Mouse (Mus musculus) liver, postnatal 0 days (tissue): ENCODE measurements around the gene D11Wsu47e. TPM values are rescaled to one million over a fixed set of nuclear protein-coding genes. Genes with fewer than 3 reads are reported as not detected.

Source experiments
- ATAC-seq: fragments of 200-750 bp; cut with Nextera tagmentation; 2 replicates; pipeline ENCODE4 v1.8.0; 2017; ENCODE audit warnings: mild to moderate bottlenecking, moderate library complexity
- DNase-seq: peaks from one replicate; pipeline ENCODE4 v3.0.0-alpha.2; 2016
- H3K27ac ChIP-seq: fragments of 300-500 bp; sonication (generic); 2 replicates; pipeline ENCODE4 v1.5.1; 2014; ENCODE audit warnings: antibody characterized with exemption, moderate library complexity, mild to moderate bottlenecking, low read depth
- H3K27me3 ChIP-seq: fragments of 300-500 bp; sonication (generic); 2 replicates; pipeline ENCODE4 v1.6.1; 2014; ENCODE audit warnings: low read length, control low read depth, mixed read lengths; ENCODE audit not compliant: insufficient read depth
- H3K36me3 ChIP-seq: fragments of 300-500 bp; sonication (generic); replicated peaks from 2 replicates; pipeline ENCODE4 v1.6.1; 2014; ENCODE audit warnings: mild to moderate bottlenecking, control low read depth, low read length, moderate library complexity, mixed read lengths; ENCODE audit not compliant: insufficient read depth
- H3K4me1 ChIP-seq: fragments of 300-500 bp; sonication (generic); 2 replicates; pipeline ENCODE4 v1.6.1; 2014; ENCODE audit warnings: antibody characterized with exemption, mild to moderate bottlenecking, control low read depth; ENCODE audit not compliant: insufficient read depth
- H3K4me2 ChIP-seq: fragments of 300-500 bp; sonication (generic); 2 replicates; pipeline ENCODE4 v1.6.1; 2014; ENCODE audit warnings: low read depth, mild to moderate bottlenecking, low read length, moderate library complexity, mixed read lengths
- H3K4me3 ChIP-seq: fragments of 300-500 bp; sonication (generic); 2 replicates; pipeline ENCODE4 v1.5.1; 2014; ENCODE audit warnings: low read depth, low read length
- H3K9ac ChIP-seq: fragments of 300-500 bp; sonication (generic); replicated peaks from 2 replicates; pipeline ENCODE4 v1.6.1; 2014; ENCODE audit warnings: mild to moderate bottlenecking, moderate library complexity
- H3K9me3 ChIP-seq: fragments of 300-500 bp; sonication (generic); 2 replicates; pipeline ENCODE4 v1.6.1; 2016; ENCODE audit warnings: mild to moderate bottlenecking, control low read depth, low read length, mixed read lengths
- CTCF ChIP-seq: sonication (generic); IDR thresholded peaks from 2 replicates; pipeline ENCODE4 v1.5.1; 2016; ENCODE audit warnings: antibody characterized with exemption, low read depth
- EP300 ChIP-seq: IDR thresholded peaks from 2 replicates; pipeline ENCODE4 v1.6.1; 2016; ENCODE audit warnings: antibody characterized with exemption, low read depth, mild to moderate bottlenecking
- WGBS: fragments of 180-500 bp; shearing (Covaris S2); extraction: QIAGEN DNeasy Blood & Tissue Kit; methylation state at CpG from one replicate; pipeline ENCODE4 v1.1.7; 2014; ENCODE audit not compliant: insufficient replicate concordance; 5-methylcytosine and 5-hydroxymethylcytosine counted together
- polyA plus RNA-seq: library from polyadenylated mRNA; unstranded; fragments of >200 nt; fragmentation: Nextera tagmentation; extraction: Ambion mirVana; gene quantifications from 2 replicates; pipeline ENCODE4 v1.2.1, GENCODE M21; 2015

D11Wsu47e gene
- polyA plus RNA-seq, 1 experiment from 2014 or later, result 4.6 TPM

DNA sequence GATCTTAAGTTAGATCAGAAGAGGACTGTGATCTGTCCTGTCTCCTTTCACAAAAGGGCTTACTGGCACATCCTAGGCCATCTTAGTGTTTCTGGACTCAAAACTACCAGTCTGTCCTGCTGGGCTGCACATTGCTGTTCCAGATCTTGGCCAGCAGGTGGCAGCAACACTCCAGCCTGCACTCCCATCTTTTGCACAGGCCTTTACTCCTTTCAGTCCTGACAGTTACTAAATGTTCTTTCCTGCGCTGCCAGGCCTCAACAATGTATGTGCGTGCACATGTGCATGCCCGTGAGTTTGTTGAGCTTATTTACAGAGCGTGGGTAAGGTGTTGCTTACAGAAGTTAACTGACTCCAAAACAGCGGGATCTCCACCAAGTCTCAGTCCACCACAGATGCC, 19.5 kb downstream of the D11Wsu47e start:
- Histone ChIP-seq H3K4me2 (no peak overlapping the region), H3K27ac (no peak overlapping the region), H3K4me1 (no peaks in the 10 kb centered on the region), H3K36me3 (no peaks in the 10 kb centered on the region), H3K9me3 (no peaks in the 10 kb centered on the region), H3K9ac (no peak overlapping the region), H3K27me3 (0 out of 2 replicates have a peak, but pooled peaks cover 3% of the 10 kb centered on the region), H3K4me3 (no peak overlapping the region)
- DNase-seq (peak; percentile 83), ATAC-seq (peak; percentile 69; the same call in 1 of the 2 replicates)
- 33% methylated on average over 5 of the region's 5 CpGs for WGBS
- TF ChIP-seq EP300 (no peak), CTCF (peak; percentile 100)

DNA sequence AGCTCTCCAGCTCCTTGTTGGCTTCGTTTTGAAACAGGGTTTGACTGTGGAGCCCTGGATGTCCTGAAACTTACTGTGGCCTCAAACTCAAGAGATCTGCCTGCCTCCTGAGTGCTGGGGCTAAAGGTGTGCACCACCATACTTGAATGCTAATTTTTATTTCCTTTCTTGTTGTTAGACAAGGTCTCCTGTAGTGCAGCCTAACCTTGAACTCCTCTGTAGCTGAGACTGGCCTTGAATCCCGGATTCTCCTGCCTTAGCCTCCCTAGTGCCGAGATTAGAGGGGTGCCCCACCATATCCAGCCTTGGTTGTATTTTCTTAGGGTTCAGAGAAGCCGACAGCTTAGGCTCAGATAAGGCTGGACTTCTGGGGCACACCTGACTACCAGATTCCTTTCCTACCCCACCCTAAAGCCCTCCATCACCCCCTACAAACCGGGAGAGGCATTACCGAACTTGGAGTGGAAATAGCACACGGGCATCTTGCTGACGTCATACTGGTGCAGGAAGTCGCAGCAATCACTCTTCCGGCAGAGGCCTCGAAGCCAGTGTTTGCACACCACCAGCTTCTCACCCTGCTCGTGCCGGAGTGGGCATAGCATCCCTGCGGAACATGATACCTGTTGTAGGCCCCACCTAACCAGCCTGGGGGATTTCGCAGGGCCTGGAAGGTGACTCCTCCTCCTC, 21.9 kb downstream of the D11Wsu47e start:
- 0 out of 2 replicates have a peak, but pooled peaks cover 10% of the 10 kb centered on the region for H3K27me3 ChIP-seq
- no peak overlapping the region for H3K27ac ChIP-seq
- H3K4me1 ChIP-seq, result peaks cover 14% of the 10 kb centered on the region
- no peak overlapping the region for H3K4me2 ChIP-seq
- ATAC-seq (no peak), DNase-seq (no peak)
- no peak overlapping the region for H3K4me3 ChIP-seq
- no peaks in the 10 kb centered on the region for H3K36me3 ChIP-seq
- no peaks in the 10 kb centered on the region for H3K9me3 ChIP-seq
- 70% methylated on average over 15 of the region's 15 CpGs for WGBS
- no peak for TF ChIP-seq EP300
- no peak for TF ChIP-seq CTCF
- no peak overlapping the region for H3K9ac ChIP-seq

DNA sequence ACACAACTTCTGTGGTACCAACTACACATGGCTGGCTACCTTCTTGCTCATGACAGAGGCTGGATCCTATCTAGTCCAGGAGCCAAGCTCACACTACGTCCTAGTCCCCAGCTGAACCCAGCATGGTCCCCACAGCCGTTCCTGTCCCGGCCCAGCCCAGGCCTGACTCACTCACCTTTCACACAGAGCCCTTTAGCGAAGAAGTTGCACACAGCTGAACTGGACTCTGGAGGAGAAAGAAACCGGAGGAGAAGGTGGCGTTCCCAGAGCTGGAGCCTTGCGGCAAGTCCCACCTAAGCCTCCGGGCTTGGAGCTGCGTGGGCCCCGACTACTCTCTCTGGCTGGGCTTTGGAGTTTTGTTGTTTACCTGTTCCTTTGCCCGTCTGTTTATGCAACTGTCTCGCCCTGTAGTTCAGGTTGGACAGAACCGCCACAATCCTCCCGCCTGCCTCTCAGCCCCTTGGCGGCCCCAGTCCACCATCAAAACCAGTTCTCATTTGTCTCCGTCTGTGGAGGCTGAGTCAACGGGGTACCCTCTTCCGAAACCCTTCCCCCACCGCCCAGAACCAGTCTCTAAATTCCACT, 24.5 kb downstream of the D11Wsu47e start:
- no peak overlapping the region; the same call in 1 of the 2 replicates for H3K9ac ChIP-seq
- TF ChIP-seq EP300, result no peak

DNA sequence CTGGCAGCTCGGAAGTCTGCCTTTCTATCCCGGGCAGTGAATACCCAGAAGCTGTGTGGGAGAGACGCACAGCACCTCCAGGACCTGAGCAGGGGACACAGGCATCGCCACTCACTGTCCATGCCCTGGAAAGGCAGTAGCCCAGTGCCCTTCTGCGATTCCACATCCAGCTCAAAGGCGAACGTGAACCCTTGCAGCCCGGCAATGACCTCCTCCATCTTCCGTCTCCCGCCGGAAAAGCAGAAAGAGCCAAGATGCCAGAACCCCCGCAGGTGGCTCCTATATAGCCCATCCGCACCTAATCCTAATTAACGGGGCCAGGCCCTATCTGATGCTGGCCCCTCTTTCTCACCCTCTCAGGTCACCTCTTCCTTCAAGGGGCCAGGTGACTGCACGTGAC, 25.1 kb downstream of the D11Wsu47e start:
- Histone ChIP-seq H3K4me2 (no peak overlapping the region), H3K9ac (no peak overlapping the region), H3K4me3 (no peak overlapping the region), H3K9me3 (no peaks in the 10 kb centered on the region), H3K27me3 (0 out of 2 replicates have a peak, but pooled peaks cover 7% of the 10 kb centered on the region), H3K27ac (no peak overlapping the region), H3K4me1 (peaks cover 14% of the 10 kb centered on the region), H3K36me3 (no peaks in the 10 kb centered on the region)
- 46% methylated on average over 15 of the region's 15 CpGs for WGBS
- DNase-seq (no peak), ATAC-seq (peak; percentile 33)
- TF ChIP-seq CTCF, result no peak
- no peak for TF ChIP-seq EP300

More for the DNA sequence above, 24.5 kb downstream of the D11Wsu47e start:
- 0 out of 2 replicates have a peak, but pooled peaks cover 7% of the 10 kb centered on the region for H3K27me3 ChIP-seq
- WGBS, result 58% methylated on average over 19 of the region's 19 CpGs
- peaks cover 14% of the 10 kb centered on the region for H3K4me1 ChIP-seq
- H3K36me3 ChIP-seq, result no peaks in the 10 kb centered on the region
- H3K9me3 ChIP-seq, result no peaks in the 10 kb centered on the region
- H3K4me2 ChIP-seq, result no peak overlapping the region; the same call in 1 of the 2 replicates
- no peak overlapping the region for H3K27ac ChIP-seq
- H3K4me3 ChIP-seq, result no peak overlapping the region
- DNase-seq (no peak), ATAC-seq (peak; percentile 68)

DNA sequence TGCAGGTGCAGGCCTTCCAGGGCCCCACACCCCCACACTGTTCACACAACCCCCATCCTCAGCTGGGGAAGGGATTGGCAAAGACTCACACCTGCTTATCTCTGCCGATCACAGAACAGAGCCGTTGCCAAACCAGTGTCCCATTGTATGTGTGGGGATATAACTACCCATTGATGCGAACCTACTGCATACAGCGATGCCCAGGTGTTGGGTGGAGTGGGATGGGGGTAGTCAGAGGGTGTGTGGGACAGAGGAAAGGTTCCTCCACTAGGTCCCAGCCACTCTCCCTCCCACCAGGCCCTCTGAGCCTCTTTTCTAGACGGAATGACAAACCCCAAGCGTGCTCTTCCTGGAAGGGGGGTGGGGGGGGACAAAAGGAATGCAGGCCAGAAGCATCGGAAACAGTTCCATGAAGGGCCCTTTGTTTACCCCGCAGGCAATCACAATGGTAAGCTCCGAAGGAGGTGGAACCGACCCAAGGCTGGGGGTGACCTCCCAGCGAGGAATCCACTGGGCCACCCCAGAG, 25.6 kb downstream of the D11Wsu47e start, which contains the start of gene Cpsf4l:
Gene Cpsf4l, minus strand, starts transcription at position 287 of the 526 bp plus-strand sequence.
- no peak for DNase-seq
- TF ChIP-seq CTCF (no peak), EP300 (no peak)
- no peak within 1 kb of the TSS; the same call in 1 of the 2 replicates for H3K9ac ChIP-seq
- peaks cover 14% of the 10 kb centered on the region for H3K4me1 ChIP-seq
- H3K4me2 ChIP-seq, result no peak within 1 kb of the TSS
- H3K27me3 ChIP-seq, result 0 out of 2 replicates have a peak, but pooled peaks cover 7% of the 10 kb centered on the region
- no peak; the same call in 1 of the 2 replicates for ATAC-seq
- peak within 1 kb of the TSS; percentile 7; the same call in 1 of the 2 replicates for H3K27ac ChIP-seq
- H3K9me3 ChIP-seq, result no peaks in the 10 kb centered on the region
- H3K36me3 ChIP-seq, result no peaks in the 10 kb centered on the region
- WGBS, result 28% methylated on average over 11 of the region's 11 CpGs
- no peak within 1 kb of the TSS for H3K4me3 ChIP-seq

DNA sequence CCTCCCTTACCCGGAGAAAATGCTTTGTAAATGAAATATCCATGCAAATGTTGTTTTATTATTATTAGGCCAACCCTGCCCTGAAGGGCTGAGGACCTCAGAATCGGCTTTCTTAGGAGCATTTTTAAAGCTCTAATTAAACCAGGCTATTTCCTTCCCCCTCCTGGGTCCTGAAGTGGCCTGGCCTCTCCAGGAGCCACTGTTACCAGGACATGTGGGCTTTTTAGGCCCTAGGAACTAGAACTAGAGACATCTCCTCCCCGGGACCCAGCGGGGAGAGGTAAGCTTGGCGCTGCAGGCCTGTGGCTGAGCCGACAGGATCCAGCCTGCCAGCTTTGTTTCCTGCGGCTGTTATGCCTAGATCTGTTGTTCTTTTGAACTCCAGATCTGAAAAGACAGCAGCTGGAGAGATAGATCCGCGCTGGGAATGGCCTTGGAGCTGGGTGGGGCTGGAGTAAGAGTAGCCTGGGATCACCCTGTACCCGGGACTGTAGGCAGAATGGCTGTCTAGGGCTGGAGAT, 26.1 kb downstream of the D11Wsu47e start:
- 0 out of 2 replicates have a peak, but pooled peaks cover 7% of the 10 kb centered on the region for H3K27me3 ChIP-seq
- DNase-seq (no peak), ATAC-seq (no peak)
- no peaks in the 10 kb centered on the region for H3K36me3 ChIP-seq
- H3K4me3 ChIP-seq, result no peak overlapping the region
- H3K9me3 ChIP-seq, result no peaks in the 10 kb centered on the region
- TF ChIP-seq EP300, result no peak
- no peak for TF ChIP-seq CTCF
- H3K4me2 ChIP-seq, result no peak overlapping the region
- peak overlapping the region; percentile 7; the same call in 1 of the 2 replicates for H3K27ac ChIP-seq
- H3K4me1 ChIP-seq, result peaks cover 14% of the 10 kb centered on the region
- 16% methylated on average over 10 of the region's 10 CpGs for WGBS
- no peak overlapping the region; the same call in 1 of the 2 replicates for H3K9ac ChIP-seq
